Mouse (Mus musculus) bone marrow, adult 2 months (tissue): ENCODE measurements around the gene Dpf1. TPM values are rescaled to one million over a fixed set of nuclear protein-coding genes. Genes with fewer than 3 reads are reported as not detected.
A peak's percentile ranks its signal among the peaks of the same experiment; 100 is the strongest.

Experiments used
- H3K27ac ChIP-seq: fragments of 200-500 bp; 2 replicates; pipeline ENCODE4 v1.5.1; 2012; ENCODE audit warnings: low read depth, mild to moderate bottlenecking, control low read depth, inconsistent platforms, low read length; ENCODE audit not compliant: control insufficient read depth, poor library complexity, insufficient read depth
- H3K4me1 ChIP-seq: fragments of 200-500 bp; 2 replicates; pipeline ENCODE4 v1.6.1; 2011; ENCODE audit warnings: low read length; ENCODE audit not compliant: control insufficient read depth, insufficient read depth
- H3K4me3 ChIP-seq: fragments of 200-500 bp; replicated peaks from 2 replicates; pipeline ENCODE3; 2011; ENCODE audit warnings: mild to moderate bottlenecking, low read depth, low read length, control low read depth; ENCODE audit not compliant: control insufficient read depth
- CTCF ChIP-seq: fragments of 200-500 bp; IDR thresholded peaks from 2 replicates; pipeline ENCODE4 v1.5.1; 2011; ENCODE audit warnings: low read length, control low read depth; ENCODE audit not compliant: control insufficient read depth, insufficient read depth
- POLR2A ChIP-seq: fragments of 200-500 bp; IDR thresholded peaks from 2 replicates; pipeline ENCODE4 v1.6.1; 2011; ENCODE audit warnings: low read depth, mild to moderate bottlenecking, control low read depth, low read length, borderline replicate concordance; ENCODE audit not compliant: control insufficient read depth
- WGBS: fragments of 180-500 bp; shearing (Covaris S2); methylation state at CpG from one replicate; pipeline ENCODE4 v1.1.7; 2018; 5-methylcytosine and 5-hydroxymethylcytosine counted together
- polyA plus RNA-seq: library from polyadenylated mRNA; stranded (reverse); fragments of >200 nt; gene quantifications from 2 replicates; pipeline ENCODE4 v1.2.4, GENCODE M21; 2011; ENCODE audit warnings: low replicate concordance; ENCODE audit not compliant: missing spikeins, insufficient read depth, insufficient read length

Gene Dpf1
- polyA plus RNA-seq, 1 experiment = 1.5 TPM

DNA sequence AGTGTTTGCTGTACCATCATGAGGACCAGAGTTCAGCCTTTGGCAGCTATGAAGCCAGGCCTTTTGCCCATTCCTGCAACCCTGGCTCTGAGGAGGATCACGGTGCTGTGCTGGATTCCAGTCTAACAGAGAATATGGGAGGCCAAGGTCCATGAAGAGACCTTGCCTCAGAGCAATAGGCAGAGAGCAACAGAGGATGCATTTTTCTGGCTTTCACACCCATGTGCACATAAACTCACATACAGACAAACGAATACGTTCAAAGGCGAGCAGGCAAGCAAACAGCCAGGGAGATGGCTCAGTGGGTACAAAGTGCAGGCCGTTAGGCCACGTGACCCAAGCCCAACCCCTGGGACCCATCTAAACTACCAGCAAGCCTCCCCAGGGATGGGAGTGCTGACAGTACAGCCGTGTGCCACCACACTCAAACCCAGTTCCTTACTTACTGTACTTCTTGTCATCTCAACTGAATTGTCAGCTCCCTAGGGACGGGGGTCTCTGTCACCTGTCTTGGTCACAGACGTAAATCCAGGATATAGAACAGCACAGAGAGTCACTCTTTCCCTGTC, 34.7 kb downstream of the Dpf1 start:
- WGBS = 55% methylated on average over 9 of the region's 9 CpGs
- H3K27ac ChIP-seq = peak overlapping the region; percentile 58
- H3K4me3 ChIP-seq = no peak overlapping the region
- no peak for TF ChIP-seq CTCF
- no peak for TF ChIP-seq POLR2A
- H3K4me1 ChIP-seq = peaks cover 3% of the 10 kb centered on the region

GRCm38 (mm10) chr7:29338984-29339679, 35.4 kb downstream of the Dpf1 start:
- Histone ChIP-seq H3K27ac (peak overlapping the region; percentile 58), H3K4me3 (no peak overlapping the region), H3K4me1 (peaks cover 3% of the 10 kb centered on the region)
- TF ChIP-seq CTCF (no peak), POLR2A (no peak)
- WGBS = 39% methylated on average over 14 of the region's 14 CpGs

DNA sequence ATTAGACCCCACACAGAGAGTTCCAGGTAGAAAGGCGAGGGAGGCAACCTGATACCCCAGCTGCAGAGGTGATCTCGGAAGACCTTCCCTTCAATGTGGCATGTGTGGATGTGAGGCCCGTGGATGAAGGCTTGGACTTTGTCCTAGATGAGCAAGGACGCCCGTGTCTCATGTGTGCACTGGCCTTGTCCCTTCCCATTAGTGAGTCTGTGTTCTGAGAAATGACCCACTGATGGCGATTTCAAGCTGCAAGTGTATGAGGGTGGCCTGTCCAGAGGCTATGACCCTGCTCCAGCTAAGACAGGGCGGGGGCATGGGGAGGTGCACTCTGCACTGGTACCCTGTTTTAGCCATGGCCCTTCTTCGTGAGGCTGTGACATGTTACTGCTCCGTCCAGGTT, 36.5 kb downstream of the Dpf1 start:
- 87% methylated on average over 9 of the region's 9 CpGs for WGBS
- TF ChIP-seq POLR2A (no peak), CTCF (no peak)
- H3K27ac ChIP-seq = no peak overlapping the region

GRCm38 (mm10) chr7:29340838-29341237, 37.1 kb downstream of the Dpf1 start:
- Histone ChIP-seq H3K27ac (no peak overlapping the region), H3K4me1 (peaks cover 3% of the 10 kb centered on the region), H3K4me3 (no peak overlapping the region)
- no peak for TF ChIP-seq POLR2A
- 86% methylated on average over 8 of the region's 8 CpGs for WGBS

More for the DNA sequence above, 36.5 kb downstream of the Dpf1 start:
- Histone ChIP-seq H3K4me3 (no peak overlapping the region), H3K4me1 (peaks cover 3% of the 10 kb centered on the region)

GRCm38 (mm10) chr7:29341722-29342121, 38.0 kb downstream of the Dpf1 start:
- 85% methylated on average over 12 of the region's 12 CpGs for WGBS
- peaks cover 1% of the 10 kb centered on the region; the same call in 1 of the 2 replicates for H3K4me1 ChIP-seq
- no peak overlapping the region for H3K4me3 ChIP-seq
- no peak overlapping the region for H3K27ac ChIP-seq
- TF ChIP-seq POLR2A (no peak), CTCF (no peak)

DNA sequence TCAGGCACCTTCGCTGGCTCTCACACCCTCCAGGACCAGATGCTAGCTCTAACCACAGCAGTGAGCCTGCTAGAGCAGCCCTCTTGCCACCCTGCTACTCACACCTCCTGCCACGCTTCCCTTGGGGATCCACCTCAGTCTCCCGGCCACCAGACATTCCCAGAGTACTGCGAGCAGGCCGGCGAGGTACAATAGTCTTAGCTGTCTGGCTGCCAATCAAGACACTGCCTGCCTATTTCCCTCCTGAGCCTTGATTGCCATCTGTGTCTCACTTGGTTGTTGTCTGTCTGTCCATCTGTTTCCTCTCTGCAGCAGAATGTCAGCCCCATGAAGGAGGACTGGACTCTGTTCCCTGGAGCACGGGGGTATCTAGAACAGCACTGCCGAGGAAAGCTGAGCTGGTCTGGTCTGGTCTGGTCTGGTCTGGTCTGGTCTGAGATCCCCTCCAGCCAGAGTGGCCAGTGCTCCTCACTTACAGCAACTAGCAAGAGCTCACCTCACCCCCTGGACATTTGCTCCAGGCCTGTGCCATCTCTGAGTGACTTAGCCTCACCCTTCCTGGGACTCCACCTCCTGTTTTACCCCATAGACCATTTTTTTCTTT, 38.8 kb downstream of the Dpf1 start:
- H3K4me1 ChIP-seq = 0 out of 2 replicates have a peak, but pooled peaks cover 1% of the 10 kb centered on the region

GRCm38 (mm10) chr7:29343746-29344145, 40.0 kb downstream of the Dpf1 start:
- TF ChIP-seq POLR2A = no peak
- no peak for TF ChIP-seq CTCF
- H3K27ac ChIP-seq = no peak overlapping the region
- no peak overlapping the region for H3K4me3 ChIP-seq
- WGBS = 88% methylated on average over 7 of the region's 7 CpGs
- no peaks in the 10 kb centered on the region for H3K4me1 ChIP-seq

More for the DNA sequence above, 38.8 kb downstream of the Dpf1 start:
- WGBS = 60% methylated on average over 8 of the region's 8 CpGs
- Histone ChIP-seq H3K27ac (no peak overlapping the region; the same call in 1 of the 2 replicates), H3K4me3 (no peak overlapping the region)
- TF ChIP-seq POLR2A (no peak), CTCF (no peak)

DNA sequence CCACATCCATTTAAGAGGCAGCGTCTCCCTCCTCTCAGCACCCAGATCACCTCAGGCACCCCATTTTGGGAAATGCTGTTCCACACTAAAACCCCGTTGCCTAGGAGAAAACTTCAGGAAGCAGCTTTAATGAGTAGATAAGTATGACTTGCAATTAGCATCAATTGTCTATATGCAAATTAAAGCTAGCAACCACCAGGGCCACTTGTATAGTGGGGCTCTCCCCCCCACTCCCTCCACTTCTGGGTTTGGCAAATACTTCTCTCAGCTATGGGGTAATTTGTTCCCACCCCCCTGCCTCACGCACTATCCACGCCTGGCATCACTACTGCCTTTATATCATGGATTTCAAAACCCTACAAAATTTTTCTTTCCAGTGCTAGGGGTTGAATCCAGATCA, 41.8 kb downstream of the Dpf1 start:
- Histone ChIP-seq H3K4me3 (no peak overlapping the region), H3K4me1 (no peaks in the 10 kb centered on the region), H3K27ac (no peak overlapping the region)
- 80% methylated on average over 4 of the region's 4 CpGs for WGBS
- no peak for TF ChIP-seq POLR2A
- TF ChIP-seq CTCF = no peak
